Mouse (Mus musculus): Measurements from ENCODE around the gene Foxn3. TPM values are rescaled to one million over a fixed set of nuclear protein-coding genes. Genes with fewer than 3 reads are reported as not detected.

The Foxn3 gene
- polyA plus RNA-seq, 1 experiment from 2014 or later, result 74.5 TPM

GRCm38 (mm10) chr12:99389244-99389643 is 174.1 kb downstream of the Foxn3 start:
- Histone ChIP-seq H3K4me3 (no peak overlapping the region), H3K4me1 (replicated peaks) (peaks cover 53% of the 10 kb centered on the region), H3K9me3 (no peaks in the 10 kb centered on the region), H3K27ac (replicated peaks) (no peak overlapping the region), H3K4me2 (no peak overlapping the region), H3K36me3 (peaks cover 15% of the 10 kb centered on the region), H3K27me3 (no peaks in the 10 kb centered on the region), H3K9ac (no peak overlapping the region)
- ATAC-seq (ENCODE audit: low read depth), result no peak
- 90% methylated on average over 7 of the region's 7 CpGs for WGBS

GRCm38 (mm10) chr12:99385897-99386834 is 177.2 kb downstream of the Foxn3 start:
- peaks cover 37% of the 10 kb centered on the region for H3K36me3 ChIP-seq
- no peak overlapping the region for H3K27ac ChIP-seq (replicated peaks)
- no peak for ATAC-seq (ENCODE audit: low read depth)
- no peaks in the 10 kb centered on the region for H3K27me3 ChIP-seq
- H3K9ac ChIP-seq, result no peak overlapping the region
- 82% methylated on average over 17 of the region's 17 CpGs for WGBS
- no peak overlapping the region for H3K4me3 ChIP-seq
- peaks cover 39% of the 10 kb centered on the region for H3K4me1 ChIP-seq (replicated peaks)
- no peak overlapping the region for H3K4me2 ChIP-seq
- H3K9me3 ChIP-seq, result no peaks in the 10 kb centered on the region

- no peaks in the 10 kb centered on the region for H3K27me3 ChIP-seq
- 91% methylated on average over 4 of the region's 4 CpGs for WGBS
- no peak overlapping the region for H3K4me2 ChIP-seq
- no peak for ATAC-seq (ENCODE audit: low read depth)
- no peak overlapping the region for H3K27ac ChIP-seq (replicated peaks)
- no peaks in the 10 kb centered on the region for H3K9me3 ChIP-seq
- peaks cover 36% of the 10 kb centered on the region for H3K4me1 ChIP-seq (replicated peaks)
- no peak overlapping the region for H3K4me3 ChIP-seq
- peaks cover 40% of the 10 kb centered on the region for H3K36me3 ChIP-seq
- no peak overlapping the region for H3K9ac ChIP-seq
Measured at GRCm38 (mm10) chr12:99385073-99385472, 178.3 kb downstream of the Foxn3 start.

- Histone ChIP-seq H3K4me1 (replicated peaks) (peaks cover 58% of the 10 kb centered on the region), H3K9me3 (no peaks in the 10 kb centered on the region), H3K9ac (no peak overlapping the region), H3K27ac (replicated peaks) (no peak overlapping the region), H3K27me3 (no peaks in the 10 kb centered on the region), H3K4me3 (no peak overlapping the region), H3K4me2 (no peak overlapping the region), H3K36me3 (peaks cover 25% of the 10 kb centered on the region)
- ATAC-seq (ENCODE audit: low read depth), result no peak
- WGBS, result 89% methylated on average over 9 of the region's 9 CpGs
Measured at GRCm38 (mm10) chr12:99381317-99381716, 182.1 kb downstream of the Foxn3 start.

- Histone ChIP-seq H3K4me2 (no peak overlapping the region), H3K4me1 (replicated peaks) (peaks cover 58% of the 10 kb centered on the region), H3K9ac (no peak overlapping the region), H3K27me3 (no peaks in the 10 kb centered on the region), H3K36me3 (peaks cover 25% of the 10 kb centered on the region), H3K9me3 (no peaks in the 10 kb centered on the region), H3K27ac (replicated peaks) (no peak overlapping the region), H3K4me3 (no peak overlapping the region)
- 55% methylated on average over 4 of the region's 4 CpGs for WGBS
- no peak for ATAC-seq (ENCODE audit: low read depth)
Measured at GRCm38 (mm10) chr12:99380855-99381262, 182.5 kb downstream of the Foxn3 start.

GRCm38 (mm10) chr12:99380124-99380523 is 183.3 kb downstream of the Foxn3 start:
- H3K4me1 ChIP-seq (replicated peaks), result peaks cover 61% of the 10 kb centered on the region
- no peak overlapping the region for H3K4me2 ChIP-seq
- no peak overlapping the region for H3K4me3 ChIP-seq
- no peaks in the 10 kb centered on the region for H3K27me3 ChIP-seq
- no peak for ATAC-seq (ENCODE audit: low read depth)
- 59% methylated on average over 6 of the region's 6 CpGs for WGBS
- H3K27ac ChIP-seq (replicated peaks), result no peak overlapping the region
- no peak overlapping the region for H3K9ac ChIP-seq
- no peaks in the 10 kb centered on the region for H3K9me3 ChIP-seq
- H3K36me3 ChIP-seq, result peaks cover 25% of the 10 kb centered on the region

GRCm38 (mm10) chr12:99378284-99378683 is 185.1 kb downstream of the Foxn3 start:
- Histone ChIP-seq H3K4me3 (no peak overlapping the region), H3K4me2 (no peak overlapping the region), H3K9me3 (no peaks in the 10 kb centered on the region), H3K27me3 (no peaks in the 10 kb centered on the region), H3K9ac (no peak overlapping the region), H3K27ac (replicated peaks) (0 out of 2 replicates have a peak overlapping the region, but pooled peaks have one; percentile 9), H3K4me1 (replicated peaks) (peaks cover 66% of the 10 kb centered on the region), H3K36me3 (peaks cover 29% of the 10 kb centered on the region)
- WGBS, result 73% methylated on average over 8 of the region's 8 CpGs
- ATAC-seq (ENCODE audit: low read depth), result no peak

- Histone ChIP-seq H3K36me3 (peaks cover 23% of the 10 kb centered on the region), H3K9me3 (no peaks in the 10 kb centered on the region), H3K4me2 (no peak overlapping the region), H3K4me3 (no peak overlapping the region), H3K4me1 (replicated peaks) (peaks cover 66% of the 10 kb centered on the region), H3K27ac (replicated peaks) (no peak overlapping the region), H3K27me3 (no peaks in the 10 kb centered on the region), H3K9ac (no peak overlapping the region)
- 77% methylated on average over 3 of the region's 3 CpGs for WGBS
- ATAC-seq (ENCODE audit: low read depth), result no peak
Measured at GRCm38 (mm10) chr12:99377705-99378104, 185.7 kb downstream of the Foxn3 start.

GRCm38 (mm10) chr12:99377069-99377468 is 186.3 kb downstream of the Foxn3 start:
- Histone ChIP-seq H3K27ac (replicated peaks) (no peak overlapping the region), H3K4me1 (replicated peaks) (peaks cover 66% of the 10 kb centered on the region), H3K36me3 (peaks cover 17% of the 10 kb centered on the region; the same call in 1 of the 2 replicates), H3K4me3 (no peak overlapping the region), H3K9me3 (no peaks in the 10 kb centered on the region), H3K4me2 (no peak overlapping the region), H3K9ac (no peak overlapping the region), H3K27me3 (no peaks in the 10 kb centered on the region)
- 79% methylated on average over 10 of the region's 10 CpGs for WGBS
- no peak for ATAC-seq (ENCODE audit: low read depth)

GRCm38 (mm10) chr12:99375878-99376454 is 187.4 kb downstream of the Foxn3 start:
- no peak overlapping the region for H3K4me2 ChIP-seq
- H3K36me3 ChIP-seq, result peaks cover 8% of the 10 kb centered on the region; the same call in 1 of the 2 replicates
- H3K9me3 ChIP-seq, result no peaks in the 10 kb centered on the region
- 69% methylated on average over 8 of the region's 8 CpGs for WGBS
- H3K4me1 ChIP-seq (replicated peaks), result peaks cover 67% of the 10 kb centered on the region
- ATAC-seq (ENCODE audit: low read depth), result peak; percentile 43; the same call in 1 of the 2 replicates
- H3K9ac ChIP-seq, result no peak overlapping the region
- no peaks in the 10 kb centered on the region for H3K27me3 ChIP-seq
- H3K4me3 ChIP-seq, result no peak overlapping the region
- no peak overlapping the region for H3K27ac ChIP-seq (replicated peaks)

GRCm38 (mm10) chr12:99375426-99375825 is 188.0 kb downstream of the Foxn3 start:
- ATAC-seq (ENCODE audit: low read depth), result no peak
- WGBS, result 89% methylated on average over 6 of the region's 6 CpGs
- no peak overlapping the region for H3K27ac ChIP-seq (replicated peaks)

GRCm38 (mm10) chr12:99374099-99374600 is 189.2 kb downstream of the Foxn3 start:
- Histone ChIP-seq H3K9ac (no peak overlapping the region), H3K4me1 (replicated peaks) (peaks cover 68% of the 10 kb centered on the region), H3K4me3 (no peak overlapping the region), H3K27ac (replicated peaks) (peak overlapping the region; percentile 38), H3K27me3 (no peaks in the 10 kb centered on the region), H3K9me3 (no peaks in the 10 kb centered on the region), H3K36me3 (peaks cover 8% of the 10 kb centered on the region; the same call in 1 of the 2 replicates), H3K4me2 (no peak overlapping the region)
- 70% methylated on average over 12 of the region's 12 CpGs for WGBS
- no peak for ATAC-seq (ENCODE audit: low read depth)

More at GRCm38 (mm10) chr12:99375426-99375825, 188.0 kb downstream of the Foxn3 start:
- H3K36me3 ChIP-seq, result peaks cover 8% of the 10 kb centered on the region; the same call in 1 of the 2 replicates
- peaks cover 68% of the 10 kb centered on the region for H3K4me1 ChIP-seq (replicated peaks)
- H3K9me3 ChIP-seq, result no peaks in the 10 kb centered on the region
- no peak overlapping the region for H3K9ac ChIP-seq
- no peaks in the 10 kb centered on the region for H3K27me3 ChIP-seq
- H3K4me3 ChIP-seq, result no peak overlapping the region
- H3K4me2 ChIP-seq, result no peak overlapping the region

Data from neural tube, embryonic 13.5 days (tissue).